Mouse (Mus musculus) brown adipose tissue, adult 24 weeks (tissue): ENCODE results near the gene Jrkl. TPM values are rescaled to one million over a fixed set of nuclear protein-coding genes. Genes with fewer than 3 reads are reported as not detected.

Source experiments
- H3K27ac ChIP-seq: fragments of 200-500 bp; replicated peaks from 2 replicates; pipeline ENCODE4 v1.5.1; 2012; ENCODE audit warnings: low read depth, mild to moderate bottlenecking, low read length
- H3K4me1 ChIP-seq: fragments of 200-500 bp; 2 replicates; pipeline ENCODE4 v1.6.1; 2012; ENCODE audit warnings: low read length, mixed read lengths; ENCODE audit not compliant: control insufficient read depth, insufficient read depth, insufficient read length
- H3K4me3 ChIP-seq: fragments of 200-500 bp; 2 replicates; pipeline ENCODE4 v1.5.1; 2012; ENCODE audit warnings: low read depth, mild to moderate bottlenecking, low read length, moderate library complexity; ENCODE audit not compliant: insufficient read depth
- polyA plus RNA-seq: library from polyadenylated mRNA; stranded (reverse); fragments of >200 nt; gene quantifications from 2 replicates; pipeline ENCODE4 v1.2.4, GENCODE M21; 2012; ENCODE audit not compliant: missing spikeins, insufficient read depth, insufficient read length

The Jrkl gene
- polyA plus RNA-seq = 4.4 and 5.8 TPM in 2 replicates

DNA sequence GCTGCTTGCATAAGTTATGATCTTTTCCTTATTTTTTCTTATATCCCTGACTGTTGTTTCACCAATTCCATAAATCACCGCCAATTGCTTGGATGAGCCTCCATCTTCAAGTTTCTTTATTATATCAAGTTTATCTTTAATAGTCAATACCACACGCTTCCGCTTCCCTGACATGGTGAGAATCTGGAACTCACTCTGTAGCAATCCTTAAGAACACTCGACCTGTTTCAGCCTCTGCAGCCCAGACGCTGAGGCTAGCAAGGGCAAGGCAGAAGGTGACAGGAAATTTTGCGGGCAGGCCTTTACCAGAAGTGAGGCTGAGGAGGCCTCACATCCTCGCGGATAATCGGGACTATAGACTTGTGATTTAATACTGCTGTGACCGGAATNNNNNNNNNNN lies at the start of gene Jrkl:
Jrkl (minus strand) TSS at position 349 of the 400 bp plus-strand sequence.
- Histone ChIP-seq H3K4me1 (peaks cover 6% of the 10 kb centered on the region), H3K4me3 (peak within 1 kb of the TSS; percentile 75), H3K27ac (peak within 1 kb of the TSS; percentile 50)

DNA sequence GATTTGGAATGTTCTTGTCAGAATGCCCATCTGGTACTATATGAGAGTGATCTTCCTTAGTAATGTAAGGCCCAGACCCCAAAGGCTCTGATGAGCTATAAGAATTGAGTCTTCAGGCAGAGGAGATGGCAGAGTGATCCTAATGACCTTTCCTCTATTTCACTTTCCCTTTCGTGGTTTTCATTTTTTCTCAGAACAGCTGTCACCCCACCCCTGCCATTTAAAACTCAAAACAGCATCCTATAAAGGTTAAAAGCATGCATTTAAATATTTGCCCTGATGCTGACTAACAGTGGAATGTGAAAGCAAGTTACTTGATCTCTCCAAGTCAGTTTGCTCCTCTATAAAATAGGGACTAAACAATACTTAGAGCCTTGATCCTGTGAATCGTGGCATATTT lies 41.9 kb upstream of the Jrkl start:
- H3K4me1 ChIP-seq = no peaks in the 10 kb centered on the region
- H3K27ac ChIP-seq = no peak overlapping the region
- no peak overlapping the region for H3K4me3 ChIP-seq

DNA sequence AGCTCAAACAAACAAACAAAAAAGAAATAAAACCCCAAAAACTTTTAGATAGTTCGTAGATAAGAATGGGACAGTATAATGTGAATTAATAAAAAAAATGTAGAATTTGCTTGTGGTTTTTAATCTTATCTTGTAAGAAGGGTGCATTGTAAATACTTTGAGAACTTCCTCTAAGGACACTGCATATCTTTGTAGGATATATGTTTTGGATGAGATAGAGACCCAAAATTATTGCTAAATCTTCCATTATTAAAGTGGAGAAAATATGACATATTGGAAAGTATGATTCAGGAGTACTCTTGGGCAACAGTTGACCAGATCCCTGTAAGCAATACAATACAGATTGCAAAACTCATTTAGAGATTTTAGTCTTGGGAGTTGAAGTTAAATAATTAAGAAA lies 27.6 kb upstream of the Jrkl start:
- Histone ChIP-seq H3K4me3 (no peak overlapping the region), H3K27ac (no peak overlapping the region), H3K4me1 (no peaks in the 10 kb centered on the region)

DNA sequence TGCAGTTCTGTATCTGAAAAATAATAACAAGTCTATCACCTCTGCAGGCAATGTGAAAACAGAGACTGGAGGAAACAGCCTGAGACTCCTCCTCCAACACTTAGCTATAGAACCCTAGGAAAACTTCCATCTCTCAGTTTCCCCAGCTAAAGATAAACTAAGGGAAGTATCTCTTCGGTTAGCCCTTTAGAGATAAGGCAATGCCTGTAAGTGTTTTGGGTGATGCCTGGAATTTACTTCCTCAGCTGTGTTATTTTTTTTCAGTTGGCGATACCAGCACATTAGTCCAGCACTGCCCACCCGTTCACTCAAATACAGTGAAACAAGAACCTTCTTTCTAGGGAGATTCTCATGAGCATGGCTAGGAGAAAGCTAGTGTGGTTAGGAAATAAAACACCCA lies 15.4 kb upstream of the Jrkl start:
- Histone ChIP-seq H3K4me3 (no peak overlapping the region), H3K4me1 (no peaks in the 10 kb centered on the region), H3K27ac (no peak overlapping the region)

DNA sequence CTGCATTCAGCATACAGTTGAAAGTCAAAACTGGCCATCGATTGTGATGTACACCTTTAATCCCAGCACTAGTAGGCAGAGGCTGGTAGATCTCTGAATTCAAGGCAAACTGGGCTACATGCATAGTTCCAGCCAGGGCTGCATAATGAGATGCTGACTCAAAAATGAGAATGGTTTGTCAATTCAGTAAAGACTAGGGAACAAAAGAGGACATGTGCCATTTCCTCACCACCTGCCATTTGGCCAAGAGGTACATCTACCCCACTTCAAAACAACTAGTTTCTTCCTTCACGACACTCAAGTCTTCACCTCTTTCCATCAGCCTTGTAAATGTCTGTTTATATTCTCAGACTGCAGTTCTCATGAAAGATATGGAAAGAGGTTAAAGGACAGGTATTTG lies 12.5 kb upstream of the Jrkl start:
- H3K4me3 ChIP-seq = no peak overlapping the region
- no peaks in the 10 kb centered on the region for H3K4me1 ChIP-seq
- H3K27ac ChIP-seq = no peak overlapping the region

DNA sequence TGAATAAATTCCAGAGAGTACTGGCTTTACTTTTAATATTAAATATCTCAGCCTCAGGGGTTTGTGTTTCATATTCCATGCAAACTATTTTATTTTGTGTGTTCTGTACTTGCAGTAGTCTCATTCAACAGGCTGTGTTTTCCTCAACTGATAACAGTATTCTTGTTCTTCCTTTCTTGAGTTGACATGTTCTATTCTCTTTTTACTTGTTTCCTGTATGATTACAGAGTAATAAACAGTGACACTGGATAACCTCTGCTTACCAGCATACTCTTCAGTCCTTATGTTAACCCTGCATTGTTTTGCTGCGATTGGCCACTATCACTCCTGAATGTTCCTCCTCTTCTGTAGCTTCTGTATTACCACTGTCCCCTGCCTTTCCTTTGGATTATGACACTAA lies 11.1 kb upstream of the Jrkl start:
- H3K4me1 ChIP-seq = no peaks in the 10 kb centered on the region
- no peak overlapping the region for H3K4me3 ChIP-seq
- no peak overlapping the region for H3K27ac ChIP-seq

DNA sequence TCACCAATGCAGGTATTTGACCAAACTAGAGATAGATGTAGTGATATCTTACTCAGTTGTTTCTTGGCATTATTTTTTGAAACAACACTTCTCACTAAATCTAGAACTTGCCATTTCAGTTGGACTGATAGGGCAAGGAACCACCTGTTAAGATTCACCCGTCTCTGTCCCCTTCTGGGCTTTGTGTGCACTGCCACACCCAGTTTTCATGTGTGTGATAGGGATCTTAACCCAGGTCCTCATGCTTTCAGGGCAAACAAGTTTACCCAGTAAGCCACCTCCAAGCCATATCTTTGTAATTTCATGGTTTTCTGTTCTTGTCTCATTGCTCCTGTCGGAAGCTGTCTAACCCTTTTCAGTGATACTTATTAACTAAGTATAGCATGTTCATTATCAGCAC lies 5.6 kb upstream of the Jrkl start:
- Histone ChIP-seq H3K4me3 (no peak overlapping the region), H3K27ac (no peak overlapping the region), H3K4me1 (no peaks in the 10 kb centered on the region; the same call in 1 of the 2 replicates)

DNA sequence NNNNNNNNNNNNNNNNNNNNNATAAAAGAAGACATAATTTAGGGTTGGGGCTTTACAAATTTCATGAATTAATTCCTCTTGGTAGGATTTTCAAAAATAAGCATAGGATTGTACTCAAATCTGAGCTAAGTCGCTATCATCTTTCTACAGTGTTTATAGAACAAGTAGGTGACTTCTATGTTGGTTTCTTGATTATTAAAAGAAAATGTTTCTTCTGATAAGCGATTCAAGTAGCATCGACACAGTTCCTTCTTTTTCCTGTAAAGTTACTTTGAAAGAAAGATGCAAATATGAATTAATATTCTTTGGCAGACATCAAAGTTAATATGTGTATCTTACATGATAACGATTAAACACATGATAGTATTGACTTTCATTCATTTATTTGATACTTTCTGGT lies 2.5 kb upstream of the Jrkl start:
- H3K4me3 ChIP-seq = no peak overlapping the region
- no peak overlapping the region for H3K27ac ChIP-seq
- H3K4me1 ChIP-seq = peaks cover 6% of the 10 kb centered on the region

DNA sequence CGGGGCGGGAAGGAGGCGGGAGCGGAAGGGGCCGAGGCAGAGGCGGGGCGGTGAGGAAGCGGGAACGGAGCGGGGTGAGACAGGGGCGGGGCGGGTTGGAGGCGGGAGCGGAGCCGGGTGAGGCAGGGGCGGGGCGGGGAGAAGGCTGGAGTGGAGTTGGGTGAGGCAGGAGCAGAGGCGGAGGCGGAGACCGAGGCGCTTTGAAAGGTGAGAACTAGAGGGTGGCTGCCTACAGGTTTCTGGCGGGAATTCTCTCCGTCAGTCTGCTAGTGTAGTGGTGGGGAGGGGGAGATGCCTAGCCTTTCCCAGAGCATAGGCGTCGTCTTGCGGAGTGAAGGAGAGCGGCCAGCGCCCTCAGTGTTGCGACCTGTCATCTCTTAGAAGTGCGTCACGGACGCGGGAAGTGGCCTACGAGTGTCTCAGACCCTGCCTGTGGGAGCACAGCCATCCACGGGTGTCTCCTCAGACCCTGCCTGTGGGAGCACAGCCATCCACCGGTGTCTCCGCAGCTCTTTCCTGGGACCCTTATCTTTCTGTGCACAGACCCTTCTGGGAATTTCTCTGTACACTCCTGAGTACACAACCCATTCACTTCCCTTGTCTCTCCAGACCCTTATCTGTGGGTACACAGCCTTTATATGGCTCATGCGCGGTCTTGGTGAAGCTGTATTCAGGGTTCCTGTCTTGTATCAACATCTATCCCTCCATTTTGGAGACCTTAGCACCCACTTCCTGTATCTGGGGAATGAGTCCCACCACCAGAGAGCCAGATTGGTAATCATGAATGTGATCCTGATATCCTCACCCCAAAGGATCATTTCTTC lies 1.4 kb upstream of the Jrkl start, which contains the start of gene Ccdc82:
Ccdc82 (plus strand) TSS at position 141 of the 824 bp plus-strand sequence.
- H3K27ac ChIP-seq = peak within 1 kb of the TSS; percentile 74
- peak within 1 kb of the TSS; percentile 84 for H3K4me3 ChIP-seq
- peaks cover 6% of the 10 kb centered on the region for H3K4me1 ChIP-seq

DNA sequence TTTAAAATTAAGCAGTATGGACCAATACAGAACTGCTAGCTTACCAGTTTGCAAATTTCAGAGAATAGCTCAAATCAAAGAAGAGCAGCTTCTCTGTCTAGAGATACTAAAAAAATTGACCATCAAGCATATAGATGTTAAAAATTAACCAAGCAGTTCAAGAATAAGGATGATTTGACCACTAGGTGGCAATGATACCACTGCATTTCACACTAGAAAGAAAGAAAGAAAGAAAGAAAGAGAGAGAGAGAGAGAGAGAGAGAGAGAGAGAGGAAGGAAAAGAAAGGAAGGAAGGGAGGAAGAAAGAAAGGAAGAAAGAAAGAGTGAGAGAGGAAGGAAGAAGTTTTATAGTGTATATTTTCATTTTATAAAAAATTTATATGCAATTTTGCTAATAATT lies 3.3 kb downstream of the Jrkl start:
- Histone ChIP-seq H3K4me3 (no peak overlapping the region), H3K4me1 (peaks cover 6% of the 10 kb centered on the region), H3K27ac (no peak overlapping the region)

DNA sequence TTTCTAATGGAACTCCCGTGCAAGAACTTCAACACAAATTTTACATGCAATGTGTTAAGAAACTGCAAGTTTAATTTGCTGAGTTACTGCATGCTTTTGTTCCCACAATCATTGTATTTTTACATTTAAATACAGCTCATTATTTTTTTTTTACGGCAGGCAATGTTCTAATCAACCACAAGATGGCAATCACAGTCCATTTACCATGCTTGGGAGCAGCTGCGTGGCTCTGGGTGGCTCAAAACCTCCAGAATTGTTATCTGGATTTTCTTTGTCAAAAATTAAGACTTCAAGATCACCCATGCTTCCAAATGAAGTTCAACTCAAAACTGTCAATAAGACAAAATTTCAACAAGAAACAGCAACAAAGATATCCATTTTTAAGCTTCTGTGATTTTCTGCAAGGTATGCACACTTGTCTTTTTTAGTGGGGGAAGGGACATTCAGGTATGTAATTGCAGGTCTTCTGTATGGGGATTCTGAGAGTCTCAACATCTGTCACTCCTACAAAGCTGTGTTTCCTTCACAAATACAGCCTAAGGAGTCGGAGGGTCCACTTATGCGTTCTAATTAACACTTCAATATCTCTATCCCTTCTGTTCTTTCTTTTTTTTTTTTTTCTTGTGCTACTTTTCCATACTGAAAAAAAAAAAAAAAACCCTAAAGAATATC lies 13.9 kb downstream of the Jrkl start:
- no peaks in the 10 kb centered on the region for H3K4me1 ChIP-seq
- H3K27ac ChIP-seq = no peak overlapping the region
- no peak overlapping the region for H3K4me3 ChIP-seq

DNA sequence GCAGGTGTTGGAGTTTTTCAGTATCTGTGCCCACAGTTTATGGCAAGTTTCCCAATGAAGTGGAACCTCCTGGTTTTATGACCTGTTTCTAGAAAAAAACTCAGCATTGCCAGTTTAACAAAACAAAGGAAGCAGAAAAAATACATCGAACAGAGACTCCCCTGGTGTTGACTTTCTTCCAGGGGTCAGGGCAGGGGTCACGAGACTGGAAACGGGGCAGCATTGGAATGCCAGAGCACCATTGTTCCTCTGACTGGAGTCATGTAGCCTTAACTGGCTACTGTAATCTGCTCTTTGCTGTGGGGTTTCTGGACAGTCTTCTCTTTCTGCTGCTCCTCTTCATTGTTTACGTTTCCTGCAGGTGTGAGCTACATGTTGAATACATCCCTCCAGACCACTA lies 15.1 kb downstream of the Jrkl start:
- H3K4me1 ChIP-seq = no peaks in the 10 kb centered on the region
- H3K4me3 ChIP-seq = no peak overlapping the region
- H3K27ac ChIP-seq = no peak overlapping the region

DNA sequence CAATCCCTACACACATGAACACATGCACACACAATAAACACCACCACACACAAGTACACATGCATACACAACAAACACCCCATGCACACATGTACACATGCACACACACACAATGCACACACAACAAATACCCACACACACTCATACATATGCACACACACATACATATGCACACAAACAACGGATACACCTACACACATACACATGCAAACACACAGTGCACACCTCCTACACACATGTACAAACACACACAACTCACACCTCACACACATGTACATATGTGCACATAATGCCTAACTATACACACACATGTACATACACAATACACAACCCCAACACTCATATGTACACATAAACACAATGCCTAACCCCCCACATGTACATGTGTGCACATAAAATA lies 19.8 kb downstream of the Jrkl start:
- H3K4me1 ChIP-seq = no peaks in the 10 kb centered on the region
- no peak overlapping the region for H3K4me3 ChIP-seq
- H3K27ac ChIP-seq = no peak overlapping the region

DNA sequence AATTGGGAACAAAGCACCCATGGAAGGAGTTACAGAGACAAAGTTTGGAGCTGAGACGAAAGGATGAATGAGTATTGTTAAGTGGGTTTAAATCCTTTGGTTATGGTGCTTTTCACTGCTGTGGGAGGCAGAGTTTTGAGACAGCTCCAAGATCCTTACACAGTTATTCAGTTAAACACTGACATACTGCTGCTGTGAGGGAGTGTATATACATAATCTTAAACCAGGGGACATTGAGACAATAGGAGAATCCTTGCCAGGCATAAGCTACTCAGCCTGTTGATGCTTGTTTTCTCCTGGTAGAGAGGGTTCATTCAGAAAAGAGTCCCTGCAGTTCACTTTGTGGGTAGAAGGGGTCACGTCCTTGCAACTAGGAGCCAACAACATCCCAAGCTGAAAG lies 39.3 kb downstream of the Jrkl start:
- H3K27ac ChIP-seq = no peak overlapping the region
- no peaks in the 10 kb centered on the region for H3K4me1 ChIP-seq
- H3K4me3 ChIP-seq = no peak overlapping the region

DNA sequence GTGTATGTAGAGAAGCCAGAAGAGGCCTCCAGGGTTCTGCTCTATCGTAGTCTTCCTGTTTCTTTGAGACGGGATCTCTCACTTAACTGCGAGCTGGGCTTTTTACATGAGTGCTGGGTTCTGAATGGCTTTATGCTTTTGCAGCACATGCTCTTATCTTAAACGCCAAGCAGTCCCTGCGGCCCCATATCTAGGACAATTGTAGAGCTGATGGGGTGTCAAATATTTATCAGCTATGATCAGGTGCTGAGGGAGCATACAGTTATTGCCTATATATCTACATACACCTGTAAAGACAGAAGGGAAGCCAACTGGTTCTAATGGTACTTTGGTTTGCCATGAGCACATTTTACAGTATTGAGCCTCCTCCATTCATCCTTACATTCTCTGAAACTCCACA lies 41.9 kb downstream of the Jrkl start:
- Histone ChIP-seq H3K4me3 (no peak overlapping the region), H3K27ac (no peak overlapping the region), H3K4me1 (no peaks in the 10 kb centered on the region)

DNA sequence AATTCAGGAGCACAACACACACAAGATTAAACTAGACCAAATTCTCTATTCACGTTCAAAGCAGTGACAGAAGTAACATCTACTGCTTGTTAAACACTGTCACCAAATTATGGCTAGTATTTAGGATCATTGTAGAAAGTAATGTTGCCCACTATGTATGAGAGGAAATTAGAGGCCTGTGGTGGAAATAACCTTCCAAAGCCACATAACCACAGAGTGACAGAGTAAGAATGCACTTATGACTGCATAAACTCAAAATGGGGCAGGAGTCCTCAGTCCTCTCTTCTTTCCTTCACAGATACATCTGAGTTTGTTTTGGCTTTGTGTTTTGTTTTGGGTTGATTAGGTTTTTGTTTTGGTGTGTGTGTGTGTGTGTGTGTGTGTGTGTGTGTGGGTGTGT lies 42.5 kb downstream of the Jrkl start:
- Histone ChIP-seq H3K27ac (no peak overlapping the region), H3K4me1 (no peaks in the 10 kb centered on the region), H3K4me3 (no peak overlapping the region)
